Mouse (Mus musculus) forebrain, embryonic 16.5 days (tissue): ENCODE data around the gene Accs. TPM values are rescaled to one million over a fixed set of nuclear protein-coding genes. Genes with fewer than 3 reads are reported as not detected.

Experiments
- ATAC-seq: fragments of 200-750 bp; cut with Nextera tagmentation; 2 replicates; pipeline ENCODE4 v1.8.0; 2017; ENCODE audit warnings: mild to moderate bottlenecking, moderate library complexity
- H3K27ac ChIP-seq: fragments of 300-500 bp; sonication (generic); 2 replicates; pipeline ENCODE4 v1.5.1; 2014; ENCODE audit warnings: low read length, control low read depth
- H3K27me3 ChIP-seq: fragments of 300-500 bp; sonication (generic); replicated peaks from 2 replicates; pipeline ENCODE4 v1.6.1; 2014; ENCODE audit warnings: low read length; ENCODE audit not compliant: control insufficient read depth, insufficient read depth
- H3K36me3 ChIP-seq: fragments of 300-500 bp; sonication (generic); 2 replicates; pipeline ENCODE4 v1.6.1; 2014; ENCODE audit not compliant: control insufficient read depth, insufficient read depth
- H3K4me1 ChIP-seq: fragments of 300-500 bp; sonication (generic); replicated peaks from 2 replicates; pipeline ENCODE4 v1.6.1; 2014; ENCODE audit warnings: low read length; ENCODE audit not compliant: control insufficient read depth, insufficient read depth
- H3K4me2 ChIP-seq: fragments of 300-500 bp; sonication (generic); 2 replicates; pipeline ENCODE4 v1.6.1; 2014; ENCODE audit warnings: mild to moderate bottlenecking, low read length, control low read depth
- H3K4me3 ChIP-seq: fragments of 300-500 bp; sonication (generic); replicated peaks from 2 replicates; pipeline ENCODE4 v1.5.1; 2014; ENCODE audit warnings: mild to moderate bottlenecking, low read length, control low read depth
- H3K9ac ChIP-seq: fragments of 300-500 bp; sonication (generic); replicated peaks from 2 replicates; pipeline ENCODE4 v1.6.1; 2014; ENCODE audit warnings: low read depth, low read length, control low read depth
- H3K9me3 ChIP-seq: fragments of 300-500 bp; sonication (generic); 2 replicates; pipeline ENCODE4 v1.6.1; 2016; ENCODE audit warnings: low read length; ENCODE audit not compliant: control insufficient read depth
- WGBS: fragments of 180-500 bp; shearing (Covaris S2); extraction: QIAGEN DNeasy Blood & Tissue Kit; methylation state at CpG from one replicate; pipeline ENCODE4 v1.1.7; 2014; 5-methylcytosine and 5-hydroxymethylcytosine counted together
- polyA plus RNA-seq: library from polyadenylated mRNA; unstranded; fragments of >200 nt; fragmentation: Nextera tagmentation; extraction: Ambion mirVana; gene quantifications from 2 replicates; pipeline ENCODE4 v1.2.1, GENCODE M21; 2015

Gene Accs
- polyA plus RNA-seq, 1 experiment from 2014 or later, result 7.2 TPM

GRCm38 (mm10) chr2:93807440-93807839, 42.3 kb downstream of the Accs start:
- no peak for ATAC-seq
- 70% methylated on average over 8 of the region's 8 CpGs for WGBS
- Histone ChIP-seq H3K4me2 (no peak overlapping the region), H3K9ac (no peak overlapping the region), H3K4me1 (no peaks in the 10 kb centered on the region), H3K4me3 (no peak overlapping the region), H3K27ac (no peak overlapping the region), H3K36me3 (peaks cover 24% of the 10 kb centered on the region), H3K27me3 (no peaks in the 10 kb centered on the region), H3K9me3 (no peaks in the 10 kb centered on the region)

- Histone ChIP-seq H3K4me3 (no peak overlapping the region), H3K36me3 (peaks cover 24% of the 10 kb centered on the region)
- ATAC-seq, result no peak
Measured at GRCm38 (mm10) chr2:93806487-93807201, 43.1 kb downstream of the Accs start.

GRCm38 (mm10) chr2:93805523-93805922, 44.2 kb downstream of the Accs start:
- Histone ChIP-seq H3K9ac (no peak overlapping the region), H3K4me1 (no peaks in the 10 kb centered on the region), H3K9me3 (no peaks in the 10 kb centered on the region), H3K4me2 (no peak overlapping the region), H3K27me3 (no peaks in the 10 kb centered on the region), H3K4me3 (no peak overlapping the region), H3K27ac (no peak overlapping the region), H3K36me3 (peaks cover 24% of the 10 kb centered on the region)
- WGBS, result 82% methylated on average over 4 of the region's 4 CpGs
- ATAC-seq, result no peak

More at GRCm38 (mm10) chr2:93806487-93807201, 43.1 kb downstream of the Accs start:
- Histone ChIP-seq H3K4me2 (no peak overlapping the region), H3K27ac (no peak overlapping the region), H3K9ac (no peak overlapping the region), H3K9me3 (no peaks in the 10 kb centered on the region), H3K4me1 (no peaks in the 10 kb centered on the region), H3K27me3 (no peaks in the 10 kb centered on the region)
- 94% methylated on average over 6 of the region's 6 CpGs for WGBS

GRCm38 (mm10) chr2:93805066-93805465, 44.7 kb downstream of the Accs start:
- 85% methylated on average over 5 of the region's 5 CpGs for whole genome bisulfite sequencing
- Histone ChIP-seq H3K27ac (no peak overlapping the region), H3K4me1 (no peaks in the 10 kb centered on the region), H3K9me3 (no peaks in the 10 kb centered on the region), H3K27me3 (no peaks in the 10 kb centered on the region), H3K9ac (no peak overlapping the region), H3K36me3 (peaks cover 23% of the 10 kb centered on the region), H3K4me3 (no peak overlapping the region), H3K4me2 (no peak overlapping the region)
- ATAC-seq, result no peak

DNA sequence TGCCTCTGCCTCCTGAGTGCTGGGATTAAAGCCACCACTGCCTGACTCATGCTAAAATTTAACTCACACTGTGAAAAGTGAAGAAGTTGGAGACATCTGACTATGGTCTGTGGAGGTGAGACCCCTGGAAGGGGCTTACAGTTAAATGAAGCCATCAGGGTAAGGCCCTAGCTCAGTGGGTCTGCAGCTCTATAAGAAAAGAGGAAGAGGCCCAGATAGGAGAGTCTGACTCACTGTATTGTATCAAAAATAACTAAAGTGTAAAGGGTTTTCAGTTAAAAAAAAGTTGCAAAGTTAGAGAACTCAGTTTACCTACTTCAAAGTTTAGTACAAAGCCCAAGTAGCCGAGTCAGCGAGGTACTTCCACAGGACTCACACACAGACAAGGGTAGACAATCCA, 46.8 kb downstream of the Accs start:
- Histone ChIP-seq H3K4me1 (no peaks in the 10 kb centered on the region), H3K9ac (no peak overlapping the region), H3K4me2 (no peak overlapping the region), H3K4me3 (no peak overlapping the region), H3K27me3 (no peaks in the 10 kb centered on the region), H3K36me3 (peaks cover 16% of the 10 kb centered on the region), H3K27ac (no peak overlapping the region), H3K9me3 (no peaks in the 10 kb centered on the region)
- WGBS, result 93% methylated on average over 2 of the region's 2 CpGs
- ATAC-seq, result no peak

DNA sequence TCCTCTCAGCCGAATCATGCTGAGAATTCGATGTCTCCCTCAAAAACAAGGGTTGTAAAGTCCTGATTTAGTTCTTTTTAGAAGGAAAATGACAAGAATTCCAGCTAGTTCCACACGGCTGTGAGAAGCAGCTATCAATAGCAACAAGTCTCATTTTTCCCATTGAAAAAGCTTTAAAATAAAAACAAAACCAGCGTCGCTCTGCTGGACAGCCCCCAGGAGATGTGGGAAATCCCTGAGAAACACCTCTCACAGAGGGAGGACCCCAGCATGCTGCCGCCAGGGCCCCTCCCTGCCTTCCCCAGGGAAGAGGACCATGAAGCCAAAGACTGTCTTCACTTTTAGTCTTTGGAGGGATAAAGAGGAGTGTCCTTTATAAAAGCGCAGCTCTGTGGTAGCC, 48.6 kb downstream of the Accs start:
- Histone ChIP-seq H3K9me3 (no peaks in the 10 kb centered on the region), H3K4me3 (no peak overlapping the region), H3K27me3 (no peaks in the 10 kb centered on the region), H3K9ac (no peak overlapping the region), H3K36me3 (peaks cover 20% of the 10 kb centered on the region), H3K4me2 (no peak overlapping the region), H3K4me1 (no peaks in the 10 kb centered on the region), H3K27ac (no peak overlapping the region)
- ATAC-seq, result no peak
- WGBS, result 66% methylated on average over 7 of the region's 7 CpGs

DNA sequence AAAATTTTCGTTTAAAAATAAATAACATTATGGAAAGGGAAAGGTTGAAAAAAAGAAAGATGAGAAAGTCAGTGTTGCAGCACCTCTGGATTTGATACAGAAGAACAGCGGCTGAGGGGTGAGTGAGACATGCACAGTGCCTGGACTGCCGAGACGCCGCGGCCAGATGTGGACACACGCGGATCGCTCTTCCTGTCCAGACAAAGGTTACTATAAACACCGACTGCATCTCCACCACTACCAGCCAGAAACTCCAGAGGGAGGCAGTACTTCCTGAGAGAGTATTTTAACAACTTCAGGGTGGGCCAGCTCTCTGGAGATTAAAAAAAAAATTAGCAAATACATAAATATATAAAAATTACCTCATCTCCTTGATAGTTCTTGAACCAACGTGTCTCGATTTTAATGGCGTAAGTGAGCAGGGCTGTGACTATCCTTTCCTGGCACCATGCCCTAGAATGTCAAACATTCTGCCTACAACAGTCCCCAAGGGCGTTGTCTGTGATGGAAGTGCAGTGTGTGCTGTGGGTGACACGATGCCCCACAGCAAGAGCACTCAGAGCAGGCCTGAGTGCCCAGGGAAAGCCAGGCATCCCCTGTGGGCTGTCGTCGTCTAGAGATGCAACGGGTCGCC, 52.5 kb downstream of the Accs start:
- no peak for ATAC-seq
- no peaks in the 10 kb centered on the region for H3K9me3 ChIP-seq
- no peak overlapping the region for H3K4me3 ChIP-seq
- H3K4me2 ChIP-seq, result no peak overlapping the region
- peaks cover 22% of the 10 kb centered on the region; the same call in 1 of the 2 replicates for H3K36me3 ChIP-seq
- no peak overlapping the region for H3K9ac ChIP-seq
- H3K4me1 ChIP-seq, result no peaks in the 10 kb centered on the region
- WGBS, result 84% methylated on average over 19 of the region's 19 CpGs
- H3K27me3 ChIP-seq, result no peaks in the 10 kb centered on the region
- H3K27ac ChIP-seq, result no peak overlapping the region

DNA sequence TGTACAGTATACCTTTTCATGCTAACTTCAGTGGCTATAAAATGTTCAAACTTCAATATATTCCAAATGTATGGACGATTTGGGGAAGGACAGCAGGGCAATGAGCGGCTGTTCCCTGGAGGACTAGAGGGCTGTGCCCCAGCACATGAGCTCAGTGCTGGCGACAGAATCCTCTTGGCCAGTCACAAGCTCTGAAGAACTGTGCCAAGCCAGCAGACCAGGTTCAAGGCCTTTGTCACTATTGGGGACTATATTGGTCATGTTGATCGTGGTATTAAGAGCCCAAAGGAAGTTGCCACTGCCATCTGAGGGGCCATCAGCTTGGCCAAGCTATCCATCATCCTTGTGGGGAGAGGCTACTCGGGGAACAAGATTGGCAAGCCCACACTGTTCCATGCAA, 55.4 kb downstream of the Accs start:
- 94% methylated on average over 5 of the region's 5 CpGs for WGBS
- Histone ChIP-seq H3K9ac (no peak overlapping the region), H3K4me3 (no peak overlapping the region), H3K36me3 (peaks cover 25% of the 10 kb centered on the region; the same call in 1 of the 2 replicates), H3K9me3 (no peaks in the 10 kb centered on the region), H3K27ac (no peak overlapping the region), H3K4me2 (no peak overlapping the region), H3K27me3 (no peaks in the 10 kb centered on the region), H3K4me1 (peaks cover 8% of the 10 kb centered on the region; the same call in 1 of the 2 replicates)
- no peak for ATAC-seq

DNA sequence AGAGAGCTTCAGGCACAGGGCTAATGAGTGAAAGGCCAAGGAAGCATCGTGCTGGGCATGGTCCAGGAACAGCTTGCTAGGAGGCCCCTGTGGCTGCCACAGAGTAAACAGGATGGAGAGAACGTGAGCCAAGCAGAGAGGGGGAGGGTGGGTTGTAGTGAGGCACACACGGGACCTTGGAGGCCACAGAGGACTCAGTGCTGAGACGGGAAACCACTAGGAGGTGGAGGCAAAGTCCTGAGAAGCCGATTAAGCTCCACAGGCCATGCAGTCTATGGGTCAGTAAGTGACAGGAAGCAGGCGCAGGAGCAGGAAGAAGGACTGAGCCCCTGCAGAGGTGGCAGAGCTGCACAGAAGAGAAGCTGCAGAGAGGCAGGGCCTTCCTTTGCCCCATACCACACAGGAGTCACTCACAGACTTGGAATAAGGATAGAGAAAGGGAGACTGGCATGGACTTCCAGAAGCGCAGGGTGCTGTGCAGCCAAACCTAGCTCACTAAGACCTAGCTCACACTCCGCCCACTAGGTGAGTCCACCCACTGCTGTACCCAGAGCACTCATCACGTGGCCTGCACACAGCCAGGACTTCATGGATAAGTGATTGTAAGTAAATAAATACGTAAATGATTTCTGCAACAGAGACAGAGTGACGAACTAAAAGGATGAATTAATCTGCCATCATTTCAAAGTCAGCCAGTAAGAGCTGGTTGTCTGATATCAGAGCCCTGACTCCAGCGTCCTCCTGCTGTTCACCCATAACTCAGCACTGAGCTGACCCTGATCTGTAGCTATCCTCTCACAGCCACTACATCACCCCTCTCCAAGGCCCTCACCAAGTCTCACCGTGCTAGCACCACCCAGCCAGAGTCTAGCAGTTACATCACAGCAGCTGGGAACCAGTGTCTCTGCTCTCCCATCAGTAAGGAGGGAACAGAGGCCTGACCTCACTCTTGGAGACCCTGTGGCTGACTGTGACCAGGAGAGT, 57.9 kb downstream of the Accs start:
- Histone ChIP-seq H3K4me1 (peaks cover 8% of the 10 kb centered on the region; the same call in 1 of the 2 replicates), H3K27ac (no peak overlapping the region), H3K9me3 (no peaks in the 10 kb centered on the region), H3K27me3 (no peaks in the 10 kb centered on the region), H3K4me2 (no peak overlapping the region), H3K36me3 (peaks cover 21% of the 10 kb centered on the region; the same call in 1 of the 2 replicates), H3K9ac (no peak overlapping the region), H3K4me3 (no peak overlapping the region)
- WGBS, result 62% methylated on average over 13 of the region's 13 CpGs
- peak; percentile 71 for ATAC-seq
